Mouse (Mus musculus) cerebellum, adult 9-11 months (tissue): ENCODE measurements around the gene Tbx2.

Experiments used
- DNase-seq: peaks from one replicate; pipeline ENCODE4 v3.0.0; 2022

The Tbx2 gene

DNA sequence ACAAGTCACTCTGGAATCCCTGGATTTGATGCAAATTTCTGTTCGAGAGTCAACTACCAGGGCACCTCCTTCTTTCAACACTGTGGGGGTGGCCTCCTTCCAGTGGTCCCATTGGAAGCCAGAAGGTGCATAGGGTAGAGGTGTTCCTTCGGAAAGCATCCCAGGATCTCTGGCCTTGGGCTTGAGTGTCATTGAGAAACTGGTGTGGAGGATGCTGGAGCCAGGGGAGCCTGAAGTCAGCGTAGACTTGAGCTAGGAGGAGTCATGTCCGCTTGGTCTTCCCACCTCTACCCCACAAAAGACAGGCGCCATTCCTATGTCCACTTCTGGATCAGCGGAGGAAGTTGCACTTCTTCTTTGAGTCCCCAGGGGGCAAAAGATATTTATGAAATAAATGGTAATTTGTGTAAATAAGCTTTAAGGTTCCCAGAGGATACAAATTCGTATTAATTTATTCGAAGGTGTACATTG, 8.9 kb downstream of the Tbx2 start:
- DNase-seq, result no peak

DNA sequence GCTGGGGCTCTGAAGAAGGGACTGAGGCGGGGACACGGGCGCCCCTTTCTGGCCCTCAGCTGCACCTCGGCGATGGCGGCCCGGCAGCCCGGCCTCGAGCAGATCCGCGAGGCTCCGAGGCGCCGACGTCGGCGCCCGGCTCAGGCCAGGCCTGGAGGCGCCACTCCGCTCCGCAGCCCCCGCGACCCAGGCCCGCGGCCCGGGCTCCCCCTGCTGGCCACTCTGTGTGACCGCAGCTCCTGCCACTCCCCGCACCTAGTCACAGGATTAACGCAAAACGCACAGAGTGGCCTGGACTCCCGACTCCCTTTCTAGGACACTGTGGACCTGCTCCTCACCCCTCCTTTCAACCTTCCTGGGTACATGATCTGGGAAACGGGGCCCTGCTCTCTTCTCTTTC, 9.6 kb downstream of the Tbx2 start:
- no peak for DNase-seq

DNA sequence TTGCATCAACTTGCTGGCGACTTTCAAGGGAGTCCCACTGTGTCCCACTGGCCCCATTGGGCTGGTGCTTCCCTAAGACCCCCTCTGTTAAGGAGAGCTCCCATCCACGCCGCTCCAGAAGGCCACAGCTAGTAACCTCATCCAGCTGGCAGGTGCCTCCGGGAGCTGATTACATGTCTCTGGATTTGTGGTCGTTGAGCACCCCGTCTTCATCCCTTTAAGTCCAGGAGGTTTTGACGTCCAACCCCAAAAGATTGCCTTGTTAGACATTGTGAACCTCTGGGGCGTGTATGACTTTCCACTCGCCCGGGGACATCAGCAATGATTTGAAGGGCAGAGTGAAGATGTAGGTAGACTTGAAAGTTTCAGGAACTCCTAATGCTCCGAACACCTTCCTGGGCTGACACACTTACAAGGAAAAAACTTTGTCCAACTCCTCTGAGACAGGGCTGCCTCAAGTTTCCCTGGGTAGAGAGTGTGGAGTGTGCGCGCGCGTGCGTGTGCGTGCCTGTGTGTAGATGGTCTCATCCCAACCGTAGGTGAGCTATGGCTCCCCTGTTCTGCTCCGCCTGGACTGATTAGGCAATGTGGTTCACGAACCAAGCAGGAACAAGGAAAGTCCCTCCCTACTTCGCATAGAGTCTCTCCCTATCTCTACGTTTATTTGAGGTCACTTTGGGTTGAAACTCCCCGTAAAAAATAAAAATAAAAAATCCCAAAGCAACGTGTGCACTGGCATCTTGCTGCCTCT, 10.4 kb downstream of the Tbx2 start:
- no peak for DNase-seq

DNA sequence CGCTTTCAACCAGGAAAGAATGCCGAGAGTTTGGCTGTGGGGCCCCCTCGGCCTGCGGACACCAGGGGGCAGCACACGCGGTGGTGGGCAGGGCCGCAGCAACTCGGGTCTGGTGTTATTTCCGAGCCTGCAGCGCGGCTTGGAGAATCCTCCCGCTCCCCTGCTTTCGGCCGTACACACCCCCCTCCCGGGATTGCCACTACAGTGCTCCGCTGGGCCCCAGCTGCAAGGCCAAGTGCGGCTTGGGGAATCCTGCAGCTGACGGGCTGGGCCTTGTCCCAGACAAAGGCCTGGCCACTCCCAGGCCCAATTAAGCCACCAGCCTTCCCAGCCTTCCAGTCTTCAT, 11.0 kb downstream of the Tbx2 start:
- no peak for DNase-seq

DNA sequence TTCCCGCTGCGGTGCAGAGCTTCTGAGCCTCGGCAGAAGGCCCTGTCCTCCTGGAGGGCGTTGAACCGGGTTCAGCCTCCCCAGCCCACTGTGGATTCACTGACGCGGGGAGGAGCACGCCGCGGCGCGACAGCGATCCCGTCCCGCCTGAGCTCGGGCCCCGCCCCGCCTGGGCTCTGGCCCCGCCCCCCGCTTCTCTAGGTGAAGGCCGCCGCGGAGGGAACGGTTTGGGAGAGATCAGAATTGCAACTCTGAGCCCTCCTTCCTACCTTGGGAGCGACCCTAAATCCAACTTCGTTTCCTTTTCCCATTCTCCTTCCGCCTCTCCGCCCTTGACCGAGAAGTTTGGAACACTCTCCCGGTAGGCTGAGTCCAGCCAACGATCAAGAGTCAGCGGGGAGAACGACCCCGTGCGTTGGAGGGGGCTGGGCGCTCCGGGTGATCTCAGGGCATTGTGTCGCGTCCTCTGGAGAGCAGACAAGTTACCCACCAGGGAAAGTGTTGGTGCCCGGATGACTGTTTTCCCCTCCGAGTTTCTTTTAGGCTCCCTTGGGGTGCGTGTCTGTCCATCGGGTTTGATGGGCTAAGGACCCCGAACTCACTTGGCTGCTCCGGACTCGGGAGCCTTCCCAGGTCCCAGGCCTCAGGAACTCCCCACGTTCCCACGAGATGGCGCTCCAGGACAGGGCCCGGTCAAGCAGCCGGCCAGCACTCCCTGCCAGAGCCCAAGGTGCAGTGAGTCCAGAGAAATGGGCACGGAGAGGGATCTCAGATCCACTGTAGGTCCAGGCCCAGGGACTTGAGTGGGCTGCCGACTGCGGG, 12.0 kb downstream of the Tbx2 start:
- DNase-seq, result peak; percentile 62

DNA sequence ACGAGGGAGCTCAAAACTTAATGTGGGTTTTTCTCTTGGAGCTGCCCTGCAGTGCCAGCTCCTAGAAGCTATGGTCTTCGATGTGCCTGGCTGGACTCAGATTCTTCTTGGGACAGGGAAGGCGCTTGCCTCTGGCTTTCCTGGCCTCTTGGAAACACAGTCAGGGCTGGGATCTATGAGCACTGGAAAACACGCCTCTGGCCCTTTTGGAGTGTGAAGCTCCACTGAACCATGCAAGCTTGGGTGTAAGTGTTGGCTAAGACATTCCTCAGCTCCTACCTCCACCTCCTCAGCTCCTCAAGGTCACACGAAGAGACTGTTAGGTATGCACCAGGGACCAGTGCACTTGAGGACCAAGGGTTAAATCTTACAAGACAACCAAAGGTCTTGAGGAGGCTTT, 12.6 kb downstream of the Tbx2 start:
- no peak for DNase-seq

DNA sequence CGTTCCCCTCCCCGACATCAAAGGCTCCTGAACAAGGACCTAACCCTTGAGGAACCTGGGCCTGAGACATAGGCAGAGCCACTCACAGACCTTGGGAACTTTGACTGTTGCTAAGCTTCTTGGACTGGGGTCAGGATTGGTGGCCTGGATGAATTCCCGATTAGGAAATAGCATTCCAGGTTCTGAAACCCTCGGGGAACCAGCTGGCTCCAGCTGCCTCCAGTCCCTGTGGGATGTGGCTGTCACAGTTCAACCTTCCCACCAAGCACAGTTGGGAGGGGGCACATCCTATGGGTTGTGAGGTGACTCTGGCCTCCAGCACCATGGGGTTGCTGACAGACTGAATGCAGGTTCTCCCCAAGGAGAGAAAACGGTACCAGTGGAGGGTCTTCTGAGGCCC, 13.6 kb downstream of the Tbx2 start:
- no peak for DNase-seq

DNA sequence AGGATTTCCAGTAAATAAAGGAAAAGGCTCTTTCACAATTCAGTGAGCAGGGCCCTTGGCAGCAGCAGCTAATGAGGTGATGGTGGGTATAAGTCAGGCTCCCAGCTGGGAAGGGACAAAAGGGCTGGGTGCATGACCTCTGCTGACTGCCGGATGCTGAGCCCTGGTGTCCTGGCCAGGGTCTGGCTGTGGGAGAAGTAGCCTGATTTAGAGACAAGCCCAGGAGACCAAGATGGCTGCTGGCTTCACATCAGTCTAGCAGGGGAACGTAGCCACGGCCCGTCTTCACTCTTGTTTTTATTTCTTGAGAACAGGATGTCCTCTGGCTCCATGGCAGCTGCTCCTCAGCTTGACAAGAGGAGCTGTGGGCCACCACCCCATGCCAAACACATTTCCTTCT, 14.2 kb downstream of the Tbx2 start:
- DNase-seq, result no peak

DNA sequence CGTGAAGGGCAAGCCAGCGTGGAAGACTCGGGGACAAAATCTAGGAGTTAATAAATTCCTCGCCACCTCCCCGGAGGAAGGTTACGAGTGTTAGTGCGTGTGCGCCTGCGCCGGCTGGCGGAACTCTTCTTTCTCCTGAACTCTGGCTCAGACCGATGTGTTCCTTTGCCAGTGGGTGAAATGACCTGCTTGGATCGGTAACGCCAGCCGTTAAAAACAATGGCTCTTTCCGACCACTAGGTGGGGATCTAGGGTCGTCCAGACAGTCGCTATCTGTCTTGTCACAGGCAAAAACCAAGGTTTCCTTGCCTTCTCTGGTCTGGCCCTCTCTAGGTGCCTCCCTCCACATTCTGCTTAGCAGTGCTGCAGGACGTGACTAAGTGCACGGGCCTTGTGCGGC, 16.7 kb downstream of the Tbx2 start:
- peak; percentile 61 for DNase-seq

DNA sequence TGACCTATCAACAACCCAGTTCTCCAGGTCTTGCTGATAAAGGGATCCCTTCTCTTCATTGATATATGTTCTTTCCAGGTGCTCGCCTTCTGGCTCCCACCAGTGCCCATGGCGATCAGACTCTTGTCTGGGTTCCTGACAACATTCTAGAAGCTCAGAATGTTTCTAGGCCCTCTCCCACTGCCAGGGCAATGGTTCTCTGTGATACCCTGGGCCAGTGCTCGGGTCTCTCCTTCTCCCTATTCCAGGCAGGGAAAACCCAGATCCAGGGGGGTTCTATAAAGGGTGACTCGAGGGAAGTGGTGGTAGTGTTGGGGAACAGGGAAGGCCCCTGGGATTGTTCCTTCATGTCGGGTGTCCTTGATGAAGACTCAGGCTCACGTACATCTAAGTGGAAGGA, 17.9 kb downstream of the Tbx2 start, which contains the start of gene Gm11444:
Gm11444 (minus strand) TSS at position 101 of the 400 bp plus-strand sequence.
- DNase-seq, result no peak

DNA sequence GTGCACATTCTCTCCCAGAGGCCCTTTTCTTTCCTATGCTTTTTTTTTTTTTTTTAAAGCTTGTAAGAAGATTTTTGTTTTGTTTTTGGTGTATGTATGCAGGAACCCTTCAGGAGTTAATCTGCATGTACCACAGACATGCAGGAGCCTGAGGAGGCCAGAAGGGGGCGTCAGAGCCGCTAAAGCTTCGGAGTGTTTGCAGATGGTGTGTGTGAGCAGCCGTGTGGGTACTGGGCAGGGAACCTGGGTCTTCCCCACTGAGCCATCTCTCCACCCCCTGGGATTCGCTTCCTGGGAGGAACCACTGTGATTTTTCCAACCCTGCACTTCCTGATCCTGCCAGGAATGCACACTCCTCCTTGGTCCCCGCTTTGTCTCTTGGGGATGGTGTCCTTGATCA, 18.4 kb downstream of the Tbx2 start:
- DNase-seq, result no peak

DNA sequence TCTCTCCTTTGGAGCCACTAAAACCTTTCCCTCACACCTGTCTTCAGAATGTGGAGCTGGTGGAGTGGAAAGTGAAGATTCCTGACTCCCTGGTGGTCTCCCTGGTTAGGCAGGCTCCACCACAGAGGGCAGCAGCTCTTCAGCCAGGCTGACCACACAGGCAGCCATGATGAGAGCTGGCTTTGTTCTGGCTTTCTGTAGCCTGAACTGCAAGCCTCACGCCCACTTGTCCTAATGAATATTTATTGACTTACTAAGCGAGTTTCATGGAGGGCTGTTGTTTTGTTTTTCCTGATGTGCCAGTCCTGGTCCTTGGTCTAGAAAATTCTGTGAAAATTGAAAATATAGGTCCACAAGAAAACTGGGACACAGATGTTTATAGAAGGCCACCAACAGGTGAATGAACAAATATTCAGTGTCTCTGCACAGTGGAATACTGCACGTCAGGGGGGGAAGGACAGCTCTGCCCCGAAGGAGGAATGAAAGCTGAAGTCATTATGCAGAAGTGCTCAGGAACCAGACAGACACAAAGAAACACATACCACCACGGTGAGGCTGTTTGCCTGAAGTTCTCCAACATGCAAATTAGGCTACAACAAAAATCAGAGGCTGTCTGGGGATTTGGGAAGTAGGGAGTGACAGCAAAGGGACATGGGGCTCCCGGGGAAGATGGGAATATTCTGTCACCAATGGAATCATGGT, 25.8 kb downstream of the Tbx2 start:
- DNase-seq, result no peak

DNA sequence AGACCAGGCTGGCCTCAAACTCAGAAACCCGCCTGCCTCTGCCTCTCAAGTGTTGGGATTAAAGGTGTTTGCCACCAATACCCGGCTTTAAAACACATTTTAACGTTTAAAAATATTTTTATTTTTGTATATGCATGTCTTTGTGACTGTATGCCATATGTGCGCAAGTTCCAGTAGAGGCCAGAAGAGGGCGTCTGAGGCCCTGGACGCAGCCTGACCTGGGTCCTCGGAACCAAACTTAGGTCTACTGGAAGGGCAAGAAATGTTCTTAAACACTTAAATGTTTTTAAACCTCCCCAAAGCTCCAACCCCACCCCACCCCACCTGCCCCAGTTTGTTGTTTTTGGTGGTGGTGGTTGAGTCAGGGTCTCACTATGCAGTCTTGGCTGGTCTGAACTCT, 32.0 kb downstream of the Tbx2 start:
- DNase-seq, result no peak

DNA sequence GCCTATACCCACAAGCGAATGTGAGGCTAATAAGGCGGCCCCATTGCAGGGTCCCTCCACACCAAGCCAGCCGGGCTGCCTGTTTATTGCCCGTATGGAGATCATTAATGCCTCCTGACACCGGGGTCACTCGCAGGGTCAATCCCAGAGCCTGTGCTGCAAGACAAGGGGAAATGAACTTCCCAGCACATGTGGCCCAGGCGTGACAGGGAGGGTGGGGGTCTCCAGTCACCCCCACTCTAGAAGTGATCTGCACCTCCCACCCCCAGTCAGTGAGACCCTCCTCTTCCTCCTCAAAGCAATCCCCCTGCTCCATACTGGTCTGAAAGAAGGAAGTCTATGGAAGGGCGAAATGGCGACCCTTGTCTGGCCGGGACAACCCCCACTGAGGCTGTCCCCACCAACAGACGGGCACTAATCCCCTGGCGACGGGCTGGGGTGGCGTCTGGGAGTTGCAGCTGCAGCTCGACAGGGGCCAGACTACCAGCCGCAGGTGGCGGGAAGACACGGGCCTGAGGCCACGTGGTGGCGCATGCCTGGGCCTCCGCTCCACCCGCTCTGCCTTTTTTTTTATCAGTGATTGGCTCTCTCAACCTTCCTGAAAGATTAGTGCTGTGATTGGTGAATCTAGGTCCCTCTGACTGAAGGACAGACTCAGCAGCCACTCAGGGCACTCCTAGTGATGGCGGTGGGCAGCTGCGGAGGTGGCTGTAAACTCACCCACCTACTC, 43.9 kb downstream of the Tbx2 start:
- no peak for DNase-seq

DNA sequence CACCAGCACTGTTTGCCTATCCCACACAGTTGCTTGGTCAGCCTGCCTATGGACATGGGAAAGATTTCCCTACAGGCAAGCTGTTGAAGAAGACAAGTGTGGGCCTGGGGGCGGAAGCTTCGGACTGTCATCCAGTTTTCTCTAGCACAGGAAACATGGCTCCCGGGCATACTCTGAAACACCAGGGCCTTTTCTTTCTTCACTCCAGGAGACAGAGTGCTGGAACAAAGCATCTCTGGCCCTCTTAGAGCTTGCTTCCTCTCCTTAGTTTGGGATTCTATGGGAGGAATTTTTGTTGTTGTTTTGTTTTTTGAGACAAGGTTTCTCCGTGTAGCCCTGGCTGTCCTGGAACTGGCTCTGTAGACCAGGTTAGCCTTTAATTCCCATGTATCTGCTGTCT, 52.1 kb downstream of the Tbx2 start:
- no peak for DNase-seq

DNA sequence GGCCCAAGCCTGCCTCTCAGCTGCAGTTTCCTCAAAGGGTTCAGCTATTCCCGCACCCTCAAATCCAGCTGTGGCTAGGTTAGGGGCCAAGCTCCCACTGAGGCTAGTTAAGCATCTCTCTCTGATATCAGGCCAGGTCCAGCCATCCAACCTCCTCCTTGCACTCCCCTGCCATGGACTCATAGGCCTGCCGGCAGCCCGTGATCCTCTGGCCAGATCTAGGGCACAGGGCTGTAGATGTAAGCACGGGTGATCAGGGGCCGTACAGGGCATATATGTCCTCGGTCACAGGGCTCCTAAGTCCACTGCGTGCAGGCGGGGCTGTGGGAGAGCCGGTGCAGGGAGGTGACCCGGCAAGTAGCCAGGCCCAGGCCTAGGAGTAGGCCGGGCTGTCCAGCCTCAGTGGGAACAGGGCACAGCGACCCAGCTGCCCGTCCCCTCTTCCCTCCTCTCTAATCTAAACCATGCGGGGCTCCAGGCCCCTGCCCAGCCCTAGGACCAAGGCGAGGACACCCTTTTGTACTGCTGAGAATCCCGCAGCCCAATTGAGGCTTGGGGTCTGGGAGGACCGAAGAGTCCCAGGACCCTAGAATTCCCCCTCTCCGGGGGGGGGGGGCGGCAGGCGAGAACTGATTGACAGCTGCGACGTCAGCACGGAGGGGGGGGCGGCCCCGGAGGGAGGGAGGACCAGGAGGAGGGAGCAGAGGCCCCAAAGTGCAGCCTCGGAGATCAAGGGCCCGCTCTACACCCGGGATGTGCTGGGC, 53.5 kb downstream of the Tbx2 start, which contains the start of gene Tbx4:
Tbx4 (plus strand) TSS at position 758 of the 764 bp plus-strand sequence.
- no peak for DNase-seq

DNA sequence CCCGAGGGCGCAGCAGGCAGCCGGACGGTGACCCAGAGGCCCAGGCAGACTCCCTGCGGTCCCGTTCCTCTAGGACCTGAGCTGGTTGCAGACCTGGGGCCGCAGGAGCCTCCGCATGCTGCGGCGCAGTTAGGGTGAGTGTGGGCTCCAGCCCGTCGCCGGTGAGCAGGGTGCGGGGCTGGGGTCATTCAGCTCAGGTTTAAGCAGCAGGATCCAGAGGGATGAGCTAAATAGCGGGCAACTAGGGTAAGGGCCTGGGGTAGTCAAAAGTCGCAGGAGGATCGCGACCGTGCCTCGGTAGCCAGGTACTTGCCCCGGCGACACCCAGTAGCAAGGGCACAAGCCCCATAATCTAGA, 54.1 kb downstream of the Tbx2 start:
- no peak for DNase-seq

DNA sequence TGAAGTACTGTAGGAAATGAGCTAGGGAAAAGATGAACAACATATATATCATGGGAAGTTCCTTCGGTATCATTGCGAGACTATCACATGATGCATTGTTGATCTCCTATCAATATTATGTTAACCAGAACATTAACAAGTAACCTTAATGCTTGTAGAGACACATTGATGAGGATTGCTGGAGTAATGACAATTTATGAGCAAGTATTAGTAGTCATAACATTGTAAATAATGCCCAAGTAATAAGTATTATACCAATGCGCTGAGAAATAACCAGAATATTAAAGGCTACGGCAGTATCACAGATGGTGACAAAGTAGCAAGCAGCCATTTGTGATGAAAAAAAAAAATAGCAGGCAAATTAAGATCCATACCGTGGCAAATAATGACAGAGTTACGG, 54.9 kb downstream of the Tbx2 start:
- DNase-seq, result no peak

DNA sequence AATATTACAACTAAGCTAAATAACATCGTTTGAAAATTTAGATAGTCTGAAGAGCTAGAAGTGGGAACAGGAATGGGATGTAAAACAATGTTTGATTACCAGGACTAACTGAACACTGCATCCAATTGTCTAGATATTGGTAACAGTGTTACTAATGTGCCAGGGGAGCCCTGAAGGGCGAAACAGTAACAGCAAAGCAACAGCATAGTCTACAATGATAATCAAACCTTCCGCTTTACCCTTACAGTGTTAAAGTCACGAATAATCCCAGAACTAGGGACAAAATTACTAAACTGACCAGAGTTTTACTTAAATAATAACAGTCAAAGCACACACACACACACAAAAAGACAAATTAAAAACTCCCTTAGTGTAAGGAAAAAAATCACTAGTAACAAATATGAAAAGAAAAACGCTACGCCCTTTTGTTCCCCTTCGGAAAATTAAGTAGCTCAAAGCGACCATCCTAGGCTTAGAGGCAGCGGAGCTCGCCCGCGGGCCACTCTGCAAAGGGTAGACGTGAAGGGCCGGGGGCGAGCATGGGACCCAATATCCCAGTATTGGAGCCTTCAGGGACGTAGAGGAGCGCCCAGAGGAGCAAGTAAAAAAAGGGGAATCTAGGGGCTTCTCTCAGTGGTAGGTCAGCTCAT, 55.6 kb downstream of the Tbx2 start:
- DNase-seq, result no peak

DNA sequence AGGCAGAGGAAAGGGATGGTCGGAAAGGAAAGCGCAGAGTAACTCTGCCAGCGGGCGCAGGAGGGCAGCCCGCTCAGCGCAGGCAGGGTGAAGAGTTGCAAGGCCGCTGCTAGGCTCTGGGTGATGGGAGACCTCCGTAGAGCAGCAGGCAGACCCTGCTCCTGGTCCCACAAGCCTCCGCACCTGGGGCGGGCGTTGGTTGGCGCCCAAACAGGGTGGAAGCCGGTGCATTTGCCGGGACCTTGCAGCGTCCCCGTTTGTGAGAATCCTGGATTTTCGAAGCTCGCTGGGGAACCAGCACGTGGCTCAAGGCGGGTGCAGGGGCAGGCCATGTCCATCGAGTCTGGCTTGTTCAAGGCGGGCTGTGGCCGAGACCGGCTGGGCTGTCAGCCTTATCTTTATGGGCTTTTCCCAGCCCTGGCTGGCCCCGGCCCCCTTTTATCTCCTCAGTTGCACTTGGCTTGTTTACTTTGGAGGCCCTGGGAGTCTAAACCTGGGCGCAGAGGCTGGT, 56.2 kb downstream of the Tbx2 start:
- no peak for DNase-seq

DNA sequence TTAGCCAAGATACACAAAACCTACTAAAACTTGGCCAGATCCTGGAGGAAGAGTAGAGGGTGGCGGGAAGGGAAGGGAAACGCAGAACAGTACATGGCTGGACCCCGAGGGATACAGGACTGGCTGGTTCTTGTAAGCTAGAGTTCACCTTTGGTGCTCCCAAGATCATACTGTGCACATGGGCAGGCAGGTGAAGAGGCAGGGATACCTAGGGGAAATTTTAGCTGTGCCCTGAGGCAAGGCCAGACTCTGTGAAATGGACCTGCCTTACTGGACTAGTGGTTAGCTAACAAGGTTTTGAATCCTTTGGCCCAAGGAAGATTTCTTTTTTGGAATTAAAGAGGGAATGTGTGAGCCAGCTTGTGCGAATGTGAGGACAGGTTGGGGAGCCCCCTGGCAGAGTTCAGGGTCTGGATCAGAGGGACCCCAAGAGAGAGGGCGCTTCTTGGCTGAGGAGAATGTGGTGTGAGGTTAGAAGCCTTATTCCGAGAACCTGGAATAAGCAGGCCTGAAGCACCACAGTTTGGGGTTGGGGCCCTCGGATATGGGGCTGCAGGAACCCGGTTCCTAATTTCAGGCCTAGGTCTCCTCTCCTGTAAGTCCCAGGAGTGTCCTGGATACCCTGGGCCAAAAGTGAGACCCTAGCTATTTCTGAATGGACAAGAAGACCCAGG, 56.8 kb downstream of the Tbx2 start:
- no peak for DNase-seq
